ENCODE assay signal across 9 mouse cellular contexts in the genomic region with DNA sequence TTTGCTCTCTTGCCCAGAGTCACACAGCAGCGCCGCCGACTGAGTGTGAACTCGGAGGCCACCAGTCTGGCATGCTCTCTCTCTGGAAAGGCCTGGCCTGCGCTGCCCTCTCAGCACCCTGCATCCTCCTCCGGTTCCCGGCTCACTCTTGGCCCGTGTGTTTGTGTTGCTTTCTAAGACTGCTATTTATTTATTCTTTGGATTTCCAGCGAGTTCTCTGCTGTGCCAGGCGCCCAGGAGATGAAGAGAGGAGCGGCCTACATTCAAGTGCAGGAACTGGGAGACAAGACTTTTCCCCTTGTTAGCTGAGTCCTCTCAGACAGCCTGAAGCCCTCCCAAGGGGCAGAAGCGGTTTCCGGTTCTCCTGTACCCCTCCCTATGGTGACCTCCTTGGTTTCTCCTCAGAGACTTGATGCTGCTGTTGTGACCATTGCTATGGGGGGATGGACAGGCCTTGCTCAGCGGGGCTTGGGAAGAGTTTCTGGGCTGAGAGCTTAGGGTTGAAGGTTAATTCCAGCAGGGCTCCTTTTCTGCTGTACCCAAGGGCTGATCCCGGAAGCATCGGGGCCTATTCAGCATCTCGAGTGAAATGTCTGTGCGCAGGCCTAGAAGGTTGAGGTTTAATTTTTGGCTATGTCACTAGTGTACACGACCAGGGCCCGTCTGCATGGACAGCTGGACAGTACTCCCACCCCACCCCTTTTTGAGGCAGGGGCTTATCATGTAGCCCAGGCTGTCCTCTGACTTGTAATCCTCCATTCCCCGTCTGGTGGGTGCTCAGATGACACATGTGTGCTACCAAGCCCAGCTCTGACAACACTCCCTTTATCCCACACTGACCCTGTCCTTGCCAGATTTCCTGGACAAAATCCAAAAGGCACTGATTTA. TPM values are rescaled to one million over a fixed set of nuclear protein-coding genes. Genes with fewer than 3 reads are reported as not detected.
DNase-seq lines count a peak whose midpoint lies in the region; ATAC-seq lines count a peak whose summit lies in the region.
"Had no signal": no experiment of that assay in that cellular context is flagged by ENCODE, and none has a peak within 500 bp of the region (broad histone marks: within the 10 kb centered on the region; RNA-seq: fewer than 3 reads in every experiment).

No protein-coding gene starts in this region.

- H3K4me1 ChIP-seq in kidney, embryonic 15.5 days, result peaks cover 65% of the 10 kb centered on the region
- H3K4me1 ChIP-seq in embryonic facial prominence, embryonic 15.5 days, result peaks cover 54% of the 10 kb centered on the region
- H3K4me1 ChIP-seq in hindbrain, embryonic 10.5 days (replicated peaks), result peaks cover 65% of the 10 kb centered on the region
- H3K4me1 ChIP-seq in midbrain, embryonic 15.5 days, result peaks cover 17% of the 10 kb centered on the region

- peak overlapping the region; percentile 29 for H3K27ac ChIP-seq in kidney, embryonic 15.5 days
- H3K27ac ChIP-seq in embryonic facial prominence, embryonic 15.5 days (replicated peaks), result peak overlapping the region; percentile 24; the same call in 1 of the 2 replicates
- peak overlapping the region; percentile 86 for H3K27ac ChIP-seq in hindbrain, embryonic 10.5 days
- peak overlapping the region; percentile 45 for H3K27ac ChIP-seq in midbrain, embryonic 15.5 days

- no peak for DNase-seq in kidney, postnatal 36 days
- peak; percentile 53 for DNase-seq in hindbrain, embryonic 10.5 days (ENCODE audit: low spot score)
- no peak for DNase-seq in right cerebral cortex, postnatal 4 days
- no peak for DNase-seq in thymus, postnatal 10 days (ENCODE audit: low spot score in 2 of 2)
- no peak for DNase-seq in ovary, postnatal 14 days (ENCODE audit: low spot score)
- DNase-seq: right cerebral cortex, postnatal 14 days had no signal

- no peak overlapping the region for H3K4me2 ChIP-seq in kidney, embryonic 15.5 days
- peak overlapping the region; percentile 46; the same call in 1 of the 2 replicates for H3K4me2 ChIP-seq in embryonic facial prominence, embryonic 15.5 days (replicated peaks)
- peak overlapping the region; percentile 46 for H3K4me2 ChIP-seq in midbrain, embryonic 15.5 days

- no peaks in the 10 kb centered on the region for H3K36me3 ChIP-seq in kidney, embryonic 15.5 days
- H3K36me3 ChIP-seq in embryonic facial prominence, embryonic 15.5 days, result no peaks in the 10 kb centered on the region
- no peaks in the 10 kb centered on the region for H3K36me3 ChIP-seq in hindbrain, embryonic 10.5 days
- H3K36me3 ChIP-seq in midbrain, embryonic 15.5 days (replicated peaks), result no peaks in the 10 kb centered on the region

- H3K27me3 ChIP-seq in kidney, embryonic 15.5 days, result 0 out of 2 replicates have a peak, but pooled peaks cover under 1% of the 10 kb centered on the region
- H3K27me3 ChIP-seq in embryonic facial prominence, embryonic 15.5 days, result no peaks in the 10 kb centered on the region; the same call in 1 of the 2 replicates
- H3K27me3 ChIP-seq in hindbrain, embryonic 10.5 days (ENCODE audit: insufficient read depth, poor library complexity, severe bottlenecking), result peaks cover 40% of the 10 kb centered on the region; the same call in 1 of the 2 replicates
- H3K27me3 ChIP-seq in midbrain, embryonic 15.5 days (replicated peaks), result no peaks in the 10 kb centered on the region

- 38% methylated on average over 21 of the region's 21 CpGs for WGBS in kidney, embryonic 15.5 days
- WGBS in embryonic facial prominence, embryonic 15.5 days, result 46% methylated on average over 21 of the region's 21 CpGs
- WGBS in hindbrain, embryonic 10.5 days, result 39% methylated on average over 21 of the region's 21 CpGs
- WGBS in midbrain, embryonic 15.5 days, result 44% methylated on average over 21 of the region's 21 CpGs

- ATAC-seq in kidney, embryonic 15.5 days (replicated peaks; ENCODE audit: low FRiP score), result no peak
- no peak for ATAC-seq in embryonic facial prominence, embryonic 15.5 days (ENCODE audit: insufficient number of reproducible peaks, low FRiP score, low TSS enrichment, low read depth)
- peak; percentile 24 for ATAC-seq in midbrain, embryonic 15.5 days (replicated peaks)

- H3K9ac ChIP-seq in kidney, embryonic 15.5 days, result no peak overlapping the region
- no peak overlapping the region for H3K9ac ChIP-seq in embryonic facial prominence, embryonic 15.5 days
- H3K9ac ChIP-seq in midbrain, embryonic 15.5 days, result no peak overlapping the region

- H3K9me3 ChIP-seq in kidney, embryonic 15.5 days (replicated peaks), result no peaks in the 10 kb centered on the region
- H3K9me3 ChIP-seq in embryonic facial prominence, embryonic 15.5 days (replicated peaks), result no peaks in the 10 kb centered on the region
- no peaks in the 10 kb centered on the region for H3K9me3 ChIP-seq in hindbrain, embryonic 10.5 days
- H3K9me3 ChIP-seq in midbrain, embryonic 15.5 days, result no peaks in the 10 kb centered on the region

- H3K4me3 ChIP-seq in kidney, embryonic 15.5 days (replicated peaks), result no peak overlapping the region
- H3K4me3 ChIP-seq in embryonic facial prominence, embryonic 15.5 days (replicated peaks), result no peak overlapping the region
- H3K4me3 ChIP-seq in hindbrain, embryonic 10.5 days, result peak overlapping the region; percentile 48
- H3K4me3 ChIP-seq in midbrain, embryonic 15.5 days, result no peak overlapping the region

RNA-seq across cellular contexts. Expression of a gene that starts 8.9 kb away (rescaled TPM):
- polyA plus RNA-seq in kidney, embryonic 15.5 days (2015; fragmentation: Nextera tagmentation; extraction: Ambion mirVana), result 1.1 and 1.6 TPM in 2 replicates
- 3.6 and 3.8 TPM in 2 replicates for polyA plus RNA-seq in embryonic facial prominence, embryonic 15.5 days (2015; fragmentation: Nextera tagmentation; extraction: Ambion mirVana)
- 0.47 and 1.2 TPM in 2 replicates for polyA plus RNA-seq in hindbrain, embryonic 10.5 days (2016; fragmentation: Nextera tagmentation; extraction: Ambion mirVana)
- polyA plus RNA-seq in midbrain, embryonic 15.5 days (2015; fragmentation: Nextera tagmentation; extraction: Ambion mirVana), result 1.5 and 3.0 TPM in 2 replicates

RNA-seq across cellular contexts. Expression of a gene that starts 9.6 kb away (rescaled TPM):
- 13.7 and 16.0 TPM in 2 replicates for polyA plus RNA-seq in kidney, embryonic 15.5 days (2015; fragmentation: Nextera tagmentation; extraction: Ambion mirVana)
- 32.7 and 33.3 TPM in 2 replicates for polyA plus RNA-seq in embryonic facial prominence, embryonic 15.5 days (2015; fragmentation: Nextera tagmentation; extraction: Ambion mirVana)
- polyA plus RNA-seq in hindbrain, embryonic 10.5 days (2016; fragmentation: Nextera tagmentation; extraction: Ambion mirVana), result 3.5 and 3.8 TPM in 2 replicates
- 23.3 and 24.4 TPM in 2 replicates for polyA plus RNA-seq in midbrain, embryonic 15.5 days (2015; fragmentation: Nextera tagmentation; extraction: Ambion mirVana)

RNA-seq across cellular contexts. Expression of a gene that starts 17.6 kb away (rescaled TPM):
- polyA plus RNA-seq in kidney, embryonic 15.5 days (2015; fragmentation: Nextera tagmentation; extraction: Ambion mirVana), result 9.5 and 9.8 TPM in 2 replicates
- 8.3 and 8.8 TPM in 2 replicates for polyA plus RNA-seq in embryonic facial prominence, embryonic 15.5 days (2015; fragmentation: Nextera tagmentation; extraction: Ambion mirVana)
- polyA plus RNA-seq in hindbrain, embryonic 10.5 days (2016; fragmentation: Nextera tagmentation; extraction: Ambion mirVana), result 3.8 and 6.6 TPM in 2 replicates
- 0.83 TPM in 2 replicates for polyA plus RNA-seq in midbrain, embryonic 15.5 days (2015; fragmentation: Nextera tagmentation; extraction: Ambion mirVana)

RNA-seq across cellular contexts. Expression of a gene that starts 58.2 kb away (rescaled TPM):
- not detected in 2 replicates for polyA plus RNA-seq in kidney, embryonic 15.5 days (2015; fragmentation: Nextera tagmentation; extraction: Ambion mirVana)
- not detected in 2 replicates for polyA plus RNA-seq in embryonic facial prominence, embryonic 15.5 days (2015; fragmentation: Nextera tagmentation; extraction: Ambion mirVana)
- polyA plus RNA-seq in hindbrain, embryonic 10.5 days (2016; fragmentation: Nextera tagmentation; extraction: Ambion mirVana), result not detected in 2 replicates
- polyA plus RNA-seq in midbrain, embryonic 15.5 days (2015; fragmentation: Nextera tagmentation; extraction: Ambion mirVana), result 0.33 and 0.45 TPM in 2 replicates

Comparison
In these comparisons a context has a peak if more than half of its experiments do, and no peak if none do; other contexts are left out.
1. H3K27ac ChIP-seq: peak in every context shown above with its lines; median percentile 86 in hindbrain, embryonic 10.5 days; 45 in midbrain, embryonic 15.5 days; 29 in kidney, embryonic 15.5 days; 24 in embryonic facial prominence, embryonic 15.5 days.